Mouse (Mus musculus): ENCODE data around the gene Ddx19a. TPM values are rescaled to one million over a fixed set of nuclear protein-coding genes. Genes with fewer than 3 reads are reported as not detected.
"Not testable (repeated sequence)": the region's sequence is repeated elsewhere in the genome, so short reads cannot be mapped to it uniquely, and the experiment has no call there.

The Ddx19a gene
- polyA plus RNA-seq, 1 experiment: 47.2 TPM

GRCm38 (mm10) chr8:110945716-110946115, 51.9 kb downstream of the Ddx19a start:
- TF ChIP-seq POLR2A (IDR thresholded peaks at IDR 0.05; ENCODE audit: borderline replicate concordance, extremely low read depth, insufficient read depth, insufficient read length, poor library complexity, severe bottlenecking): no peak
- no peak for TF ChIP-seq CTCF (IDR thresholded peaks at IDR 0.05; ENCODE audit: borderline replicate concordance, extremely low read depth, insufficient read depth, insufficient read length)
- DNase-seq (ENCODE audit: low read depth): no peak

DNA sequence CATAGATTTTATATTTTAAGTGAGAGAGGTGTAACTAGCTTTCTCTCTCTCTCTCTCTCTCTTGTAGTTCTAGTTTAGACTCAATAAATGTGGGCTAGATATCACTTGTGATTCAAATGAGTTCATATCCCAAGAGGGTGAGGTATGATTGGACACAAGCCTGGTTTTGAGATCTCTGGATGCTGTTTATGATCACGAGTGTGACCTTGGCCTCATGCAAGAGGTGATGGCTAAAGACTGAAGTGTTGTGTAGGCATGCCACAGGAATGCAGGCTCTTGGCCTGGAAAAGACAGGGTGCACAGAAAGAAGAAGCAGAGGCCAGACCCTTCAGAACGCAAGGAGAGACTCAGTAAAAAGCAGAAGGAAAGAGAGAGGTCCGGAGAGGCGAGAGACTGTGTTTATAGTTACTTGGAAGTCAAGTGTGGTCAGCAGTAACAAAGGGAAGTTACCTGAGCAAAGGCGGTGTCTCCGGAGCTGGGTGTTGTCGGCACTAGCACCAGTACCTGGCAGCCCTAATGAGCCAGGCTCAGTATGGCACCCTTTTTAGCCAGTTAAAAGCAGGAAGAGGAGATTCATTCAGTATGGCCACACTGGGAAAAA, 53.2 kb downstream of the Ddx19a start:
- TF ChIP-seq CTCF (IDR thresholded peaks at IDR 0.05; ENCODE audit: borderline replicate concordance, extremely low read depth, insufficient read depth, insufficient read length) (no peak), POLR2A (IDR thresholded peaks at IDR 0.05; ENCODE audit: borderline replicate concordance, extremely low read depth, insufficient read depth, insufficient read length, poor library complexity, severe bottlenecking) (no peak)
- no peak for DNase-seq (ENCODE audit: low read depth)

DNA sequence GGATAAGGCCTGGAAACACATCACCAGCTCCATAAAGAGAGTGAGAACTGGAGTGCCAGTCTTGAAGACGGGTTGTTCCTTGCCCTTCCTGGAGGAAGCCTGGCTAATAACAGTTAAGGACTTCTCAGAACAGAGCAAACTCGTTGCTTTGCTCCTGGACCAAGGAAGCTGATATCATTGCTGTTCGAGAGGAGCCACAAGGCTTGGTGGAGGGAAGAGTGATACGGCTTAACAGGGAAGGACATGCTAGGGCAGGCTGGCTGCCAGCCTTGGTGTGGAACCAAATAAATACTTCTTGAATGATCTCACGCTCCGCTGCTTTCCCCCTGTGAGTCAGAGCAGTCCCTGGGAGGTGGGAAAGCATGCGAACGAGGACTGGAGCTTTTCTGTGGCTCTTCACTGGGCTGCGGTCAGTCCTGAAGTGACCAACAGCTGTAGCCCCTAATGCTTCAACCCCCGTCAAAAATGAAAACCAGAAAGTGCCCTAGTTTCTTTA, 56.1 kb downstream of the Ddx19a start:
- DNase-seq (ENCODE audit: low read depth): peak; percentile 78
- no peak for TF ChIP-seq CTCF (IDR thresholded peaks at IDR 0.05; ENCODE audit: borderline replicate concordance, extremely low read depth, insufficient read depth, insufficient read length)
- TF ChIP-seq POLR2A (IDR thresholded peaks at IDR 0.05; ENCODE audit: borderline replicate concordance, extremely low read depth, insufficient read depth, insufficient read length, poor library complexity, severe bottlenecking): no peak

- TF ChIP-seq CTCF (IDR thresholded peaks at IDR 0.05; ENCODE audit: borderline replicate concordance, extremely low read depth, insufficient read depth, insufficient read length) (no peak), POLR2A (IDR thresholded peaks at IDR 0.05; ENCODE audit: borderline replicate concordance, extremely low read depth, insufficient read depth, insufficient read length, poor library complexity, severe bottlenecking) (no peak)
- no peak for DNase-seq (ENCODE audit: low read depth)
These were observed 56.7 kb downstream of the Ddx19a start for GRCm38 (mm10) chr8:110940682-110941452.

- DNase-seq (ENCODE audit: low read depth): peak; percentile 53
- TF ChIP-seq CTCF (IDR thresholded peaks at IDR 0.05; ENCODE audit: borderline replicate concordance, extremely low read depth, insufficient read depth, insufficient read length): no peak
- no peak for TF ChIP-seq POLR2A (IDR thresholded peaks at IDR 0.05; ENCODE audit: borderline replicate concordance, extremely low read depth, insufficient read depth, insufficient read length, poor library complexity, severe bottlenecking)
These were observed 58.6 kb downstream of the Ddx19a start for GRCm38 (mm10) chr8:110938882-110939589.

DNA sequence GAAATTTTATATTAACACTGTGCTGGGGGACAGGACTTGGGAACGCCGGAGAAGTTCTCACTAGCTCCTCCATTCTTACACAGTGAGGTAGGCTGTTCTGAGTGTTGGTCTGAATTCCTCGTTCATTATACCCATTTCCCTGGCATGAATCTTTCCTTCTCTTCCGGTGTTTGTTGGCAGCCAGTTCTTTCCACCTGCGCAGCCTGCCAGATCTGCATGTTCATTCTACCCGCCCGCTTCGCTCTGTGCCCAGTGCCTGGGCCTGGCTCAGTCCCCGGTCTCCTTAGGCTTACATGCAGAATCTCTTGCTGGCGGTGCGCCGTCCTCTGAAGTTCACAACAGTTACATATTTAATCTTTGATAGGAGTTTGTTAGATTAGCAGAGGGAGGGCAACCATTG, 61.4 kb downstream of the Ddx19a start:
- TF ChIP-seq CTCF (IDR thresholded peaks at IDR 0.05; ENCODE audit: borderline replicate concordance, extremely low read depth, insufficient read depth, insufficient read length) (no peak), POLR2A (IDR thresholded peaks at IDR 0.05; ENCODE audit: borderline replicate concordance, extremely low read depth, insufficient read depth, insufficient read length, poor library complexity, severe bottlenecking) (no peak)
- DNase-seq (ENCODE audit: low read depth): no peak

GRCm38 (mm10) chr8:110933272-110933671, 64.3 kb downstream of the Ddx19a start:
- no peak for DNase-seq (ENCODE audit: low read depth)

GRCm38 (mm10) chr8:110932444-110932843, 65.2 kb downstream of the Ddx19a start:
- no peak for TF ChIP-seq CTCF (IDR thresholded peaks at IDR 0.05; ENCODE audit: borderline replicate concordance, extremely low read depth, insufficient read depth, insufficient read length)
- TF ChIP-seq POLR2A (IDR thresholded peaks at IDR 0.05; ENCODE audit: borderline replicate concordance, extremely low read depth, insufficient read depth, insufficient read length, poor library complexity, severe bottlenecking): no peak
- DNase-seq (ENCODE audit: low read depth): no peak

More at GRCm38 (mm10) chr8:110933272-110933671, 64.3 kb downstream of the Ddx19a start:
- TF ChIP-seq CTCF (IDR thresholded peaks at IDR 0.05; ENCODE audit: borderline replicate concordance, extremely low read depth, insufficient read depth, insufficient read length) (no peak), POLR2A (IDR thresholded peaks at IDR 0.05; ENCODE audit: borderline replicate concordance, extremely low read depth, insufficient read depth, insufficient read length, poor library complexity, severe bottlenecking) (no peak)

DNA sequence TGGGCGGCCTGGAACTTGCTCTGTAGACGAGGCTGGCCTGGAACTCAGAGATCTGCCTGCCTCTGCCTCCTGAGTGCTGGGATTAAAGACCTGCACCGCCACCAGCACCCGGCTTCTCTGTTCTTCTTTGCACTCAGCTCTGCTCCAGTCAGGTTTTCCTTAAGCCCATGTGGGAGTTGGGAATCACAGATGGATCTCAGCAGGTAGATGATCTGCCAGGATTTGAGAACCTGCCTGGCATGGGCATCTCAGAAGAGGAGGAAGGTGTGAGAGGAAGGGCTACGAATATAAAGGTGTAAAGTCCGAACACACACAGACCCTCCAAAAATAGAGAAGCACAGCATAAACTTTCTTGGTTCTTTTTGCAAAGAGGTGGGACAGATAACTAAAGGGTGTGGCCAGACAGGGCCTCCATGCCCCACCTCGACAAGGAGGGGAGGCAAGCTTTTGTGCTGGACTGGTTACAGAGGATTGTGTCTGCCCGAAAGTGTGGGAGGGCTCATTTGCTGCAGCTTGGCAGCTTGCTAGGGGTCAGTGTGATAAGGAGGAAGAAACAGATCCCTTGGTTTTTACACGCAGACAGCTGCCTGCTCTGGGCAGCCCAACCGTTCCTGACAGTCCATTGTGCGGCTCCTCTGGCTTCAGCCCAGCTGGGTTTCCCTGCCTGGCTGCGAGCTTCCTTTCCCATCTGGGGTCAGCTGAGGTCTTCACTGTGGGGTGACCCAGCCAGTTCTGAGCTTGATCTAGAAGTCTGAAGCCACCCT, 66.2 kb downstream of the Ddx19a start:
- TF ChIP-seq CTCF (IDR thresholded peaks at IDR 0.05; ENCODE audit: borderline replicate concordance, extremely low read depth, insufficient read depth, insufficient read length): no peak
- no peak for TF ChIP-seq POLR2A (IDR thresholded peaks at IDR 0.05; ENCODE audit: borderline replicate concordance, extremely low read depth, insufficient read depth, insufficient read length, poor library complexity, severe bottlenecking)

DNA sequence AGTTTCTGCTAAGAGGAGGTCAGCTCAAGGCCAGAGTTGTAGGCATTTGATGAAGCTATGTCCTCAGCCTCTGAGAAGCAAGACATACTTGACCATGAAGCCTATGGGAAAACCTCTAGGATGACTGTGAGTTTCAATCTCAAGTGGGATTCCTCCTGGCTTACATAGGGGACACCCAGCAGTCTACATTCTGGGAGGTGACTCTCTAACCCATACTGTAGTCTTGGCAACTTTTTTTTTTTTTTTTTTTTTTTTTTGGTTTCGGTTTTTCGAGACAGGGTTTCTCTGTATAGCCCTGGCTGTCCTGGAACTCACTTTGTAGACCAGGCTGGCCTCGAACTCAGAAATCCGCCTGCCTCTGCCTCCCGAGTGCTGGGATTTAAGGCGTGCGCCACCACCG, 67.9 kb downstream of the Ddx19a start:
- DNase-seq (ENCODE audit: low read depth): not testable (repeated sequence)

More for the DNA sequence above, 66.2 kb downstream of the Ddx19a start:
- no peak for DNase-seq (ENCODE audit: low read depth)

DNA sequence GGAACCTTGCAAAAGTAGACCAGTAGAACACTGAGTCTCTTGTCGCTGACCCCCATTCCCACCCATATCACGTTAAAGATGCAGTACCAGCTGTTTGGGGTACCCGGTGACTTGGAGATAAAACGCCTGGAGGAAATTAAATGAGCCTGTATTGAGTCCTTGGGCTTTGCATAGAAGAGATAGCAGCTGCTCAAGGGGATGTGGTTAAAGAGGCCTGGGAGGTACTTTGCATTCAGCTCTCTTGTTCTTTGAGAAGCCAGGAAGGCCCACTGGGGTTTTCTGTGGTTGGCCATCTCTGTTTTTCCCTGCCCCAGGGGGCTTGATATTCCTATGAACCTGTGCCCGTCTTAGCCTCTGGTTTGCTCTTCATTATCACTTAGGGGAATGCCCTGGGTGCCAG, 68.5 kb downstream of the Ddx19a start:
- TF ChIP-seq CTCF (IDR thresholded peaks at IDR 0.05; ENCODE audit: borderline replicate concordance, extremely low read depth, insufficient read depth, insufficient read length) (no peak), POLR2A (IDR thresholded peaks at IDR 0.05; ENCODE audit: borderline replicate concordance, extremely low read depth, insufficient read depth, insufficient read length, poor library complexity, severe bottlenecking) (no peak)
- DNase-seq (ENCODE audit: low read depth): no peak
